Mouse (Mus musculus) lung, postnatal 10 days (tissue): ENCODE data around the gene Cpsf6.

Experiments
- DNase-seq: peaks from one replicate; pipeline ENCODE4 v3.0.0; 2021

The Cpsf6 gene

DNA sequence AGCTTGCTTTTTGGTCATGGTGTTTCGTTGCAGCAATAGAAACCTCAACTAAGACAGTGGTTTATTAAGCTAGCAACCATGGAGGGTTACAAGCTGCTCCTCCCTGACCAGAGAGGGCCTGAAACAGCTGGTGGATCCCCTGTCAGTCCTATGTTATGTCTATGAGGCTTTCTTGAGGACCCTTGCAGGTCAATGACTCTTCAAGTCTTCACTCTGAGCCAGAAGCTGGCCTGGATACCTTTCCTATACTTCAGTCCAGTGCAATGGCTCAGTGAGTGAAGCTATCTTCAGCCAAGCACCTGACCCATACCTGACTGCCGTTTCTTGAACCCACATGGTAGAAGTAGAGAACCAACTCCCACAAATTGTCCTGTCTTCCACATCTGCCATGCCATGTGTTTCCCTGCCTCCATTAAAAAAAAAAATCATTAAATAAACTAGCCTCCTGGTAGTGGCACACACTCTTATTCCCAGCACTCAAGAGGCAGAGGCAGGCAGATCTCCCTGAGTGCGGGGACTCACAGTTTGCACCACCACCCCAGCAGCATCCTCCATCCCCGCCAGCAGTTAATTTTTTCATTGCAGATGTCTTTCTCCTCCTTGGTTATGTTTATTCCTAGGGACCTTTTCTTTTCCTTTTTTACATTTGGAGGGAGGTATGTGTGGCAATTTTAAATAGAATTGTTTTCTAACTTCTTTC is 4.7 kb upstream of the Cpsf6 start:
- DNase-seq: no peak

DNA sequence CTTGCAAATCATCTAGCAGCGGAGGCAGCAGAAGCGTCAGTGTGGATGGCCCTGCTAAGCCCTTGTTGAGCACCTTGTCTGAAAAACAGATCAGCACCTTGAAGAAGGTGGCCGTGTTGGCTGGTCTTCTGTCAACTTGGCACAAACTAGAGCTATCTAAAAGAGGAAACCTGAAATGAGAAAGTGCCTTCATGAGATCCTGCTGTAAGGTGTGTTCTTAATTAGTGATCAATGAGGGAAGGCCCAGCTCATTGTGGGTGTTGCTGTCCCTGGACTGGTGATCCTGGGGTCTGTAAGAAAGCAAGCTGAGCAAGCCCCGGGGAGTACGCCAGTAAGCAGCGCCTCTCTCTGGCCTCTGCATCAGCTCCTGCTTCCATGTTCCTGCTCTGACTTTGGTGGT is 4.1 kb upstream of the Cpsf6 start:
- no peak for DNase-seq

DNA sequence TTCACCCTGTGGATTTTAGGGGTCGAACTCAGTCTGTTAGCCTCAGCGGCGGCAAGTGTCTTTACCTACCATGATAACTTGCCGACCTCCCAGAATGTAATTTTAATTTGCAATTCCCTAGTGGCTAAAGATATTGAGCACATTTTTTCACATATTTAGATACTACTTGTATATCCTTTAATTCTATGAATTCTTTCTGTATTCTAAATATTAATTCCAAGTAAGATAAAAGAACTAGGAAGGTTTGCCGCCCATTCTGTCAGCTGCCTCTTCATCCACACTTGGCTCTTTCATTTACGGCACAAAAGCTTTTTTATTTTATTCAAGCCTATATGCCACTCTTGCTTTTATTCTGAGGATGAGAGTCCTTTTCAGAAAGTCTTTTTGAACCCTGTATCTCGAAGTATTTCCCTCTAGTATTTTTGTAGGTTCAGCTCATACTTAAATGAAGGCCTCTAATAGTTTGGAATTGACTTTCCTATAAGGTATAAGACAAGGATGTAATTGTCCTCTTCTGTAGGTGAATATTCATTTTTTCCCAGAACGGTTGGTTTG is 3.3 kb upstream of the Cpsf6 start:
- DNase-seq: no peak

DNA sequence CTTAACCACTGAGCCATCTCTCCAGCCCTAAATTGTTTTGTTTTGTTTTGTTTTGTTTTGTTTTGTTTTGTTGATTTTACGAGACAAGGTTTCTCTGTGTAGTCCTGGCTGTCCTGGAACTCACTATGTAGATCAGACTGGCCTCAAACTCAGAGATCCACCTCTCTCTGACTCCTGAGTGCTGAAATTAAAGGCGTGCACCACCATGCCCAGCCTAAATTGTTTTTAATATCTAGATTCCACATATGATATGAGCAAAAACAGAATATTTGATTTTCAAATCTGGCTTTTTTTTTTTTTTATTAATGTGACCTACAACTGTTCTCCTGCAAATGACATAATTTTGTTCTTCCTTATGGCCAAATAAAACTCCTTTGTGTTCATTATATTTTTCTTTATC is 2.3 kb upstream of the Cpsf6 start:
- no peak for DNase-seq

DNA sequence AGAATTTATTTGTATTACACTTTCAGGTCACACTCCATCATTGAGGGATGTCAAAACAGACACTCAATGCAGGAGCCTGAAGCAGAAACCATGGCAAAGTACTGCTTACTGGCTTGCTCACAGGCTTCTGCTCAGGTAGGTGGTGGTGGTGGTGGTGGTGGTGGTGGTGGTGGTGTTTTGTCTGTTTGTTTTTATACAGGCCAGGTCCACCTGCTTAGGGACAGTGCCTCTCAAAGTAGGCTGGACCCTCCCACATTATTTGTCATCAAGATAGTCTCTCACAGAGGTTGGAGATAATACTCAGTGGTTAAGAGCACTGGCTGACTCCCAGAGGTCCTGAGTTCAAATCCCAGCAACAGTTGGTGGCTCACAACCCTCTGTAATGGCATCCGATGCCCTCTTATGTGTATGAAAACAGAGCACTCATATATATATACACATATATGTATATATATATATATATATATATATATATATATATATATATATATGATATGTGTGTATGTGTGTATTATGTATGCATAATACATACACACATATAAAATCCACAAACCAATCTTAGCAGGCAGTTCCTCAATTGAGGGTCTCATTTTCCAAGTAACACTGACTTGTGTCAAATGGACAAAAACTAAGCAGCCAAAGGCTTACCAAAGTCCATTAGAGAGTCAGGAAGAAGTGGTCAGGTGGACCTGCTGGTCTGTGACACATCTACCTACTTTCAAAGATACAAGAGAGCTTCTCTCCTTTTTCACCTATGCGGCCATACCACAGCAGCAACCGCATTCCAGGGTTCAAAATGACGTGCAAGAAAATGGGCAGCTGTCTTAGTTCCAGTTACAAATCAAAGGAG is 1.1 kb upstream of the Cpsf6 start:
- no peak for DNase-seq

DNA sequence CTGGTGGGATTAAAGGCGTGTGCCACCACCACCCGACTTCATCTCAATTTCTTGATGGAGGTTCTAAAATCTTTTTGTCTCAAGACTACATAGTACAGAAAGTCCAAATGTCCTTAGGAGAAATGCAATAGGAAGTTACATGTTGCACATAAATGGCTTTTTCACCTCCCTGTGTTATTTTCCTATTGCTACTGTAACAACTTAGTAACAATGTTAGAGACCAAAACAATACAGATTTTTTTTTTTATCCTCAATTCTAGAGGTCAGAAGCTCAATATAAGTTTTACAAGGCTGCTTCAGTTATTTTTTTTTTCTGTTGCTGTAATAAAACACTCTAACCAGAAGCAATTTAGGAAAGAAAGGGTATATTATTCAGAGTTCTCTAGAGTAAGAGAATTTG is 374 bp downstream of the Cpsf6 start:
- no peak for DNase-seq

DNA sequence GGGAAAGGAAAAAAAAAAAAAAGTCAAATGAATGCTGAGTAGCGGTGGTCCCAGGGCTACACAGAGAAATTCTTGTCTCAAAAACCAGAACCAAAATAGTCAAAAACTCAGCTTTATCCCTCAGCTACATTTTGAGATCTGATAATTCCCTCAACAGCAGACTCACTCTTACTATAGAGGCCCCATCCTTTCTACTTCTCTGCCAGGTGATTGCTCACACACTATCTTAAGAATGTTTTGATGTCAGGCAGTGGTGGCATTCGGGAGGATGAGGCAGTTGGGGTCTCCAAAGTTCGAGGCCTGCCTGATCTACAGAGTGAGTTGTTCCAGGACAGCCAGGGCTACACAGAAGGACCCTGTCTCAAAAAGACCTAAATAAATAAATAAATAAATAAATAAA is 1.2 kb downstream of the Cpsf6 start:
- DNase-seq: no peak

DNA sequence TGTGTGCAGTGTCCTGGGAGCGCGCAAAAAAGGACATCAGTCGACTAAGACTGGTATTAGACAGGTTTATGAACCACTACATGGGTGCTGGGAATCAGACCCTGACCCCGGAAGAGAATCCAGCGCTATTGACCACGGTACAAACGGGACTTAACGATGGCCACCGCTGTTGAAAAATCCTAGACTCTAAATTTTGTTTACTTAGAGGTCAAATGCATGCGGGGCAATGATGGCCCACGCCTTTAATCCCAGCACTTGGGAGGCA is 1.6 kb downstream of the Cpsf6 start:
- DNase-seq: no peak

DNA sequence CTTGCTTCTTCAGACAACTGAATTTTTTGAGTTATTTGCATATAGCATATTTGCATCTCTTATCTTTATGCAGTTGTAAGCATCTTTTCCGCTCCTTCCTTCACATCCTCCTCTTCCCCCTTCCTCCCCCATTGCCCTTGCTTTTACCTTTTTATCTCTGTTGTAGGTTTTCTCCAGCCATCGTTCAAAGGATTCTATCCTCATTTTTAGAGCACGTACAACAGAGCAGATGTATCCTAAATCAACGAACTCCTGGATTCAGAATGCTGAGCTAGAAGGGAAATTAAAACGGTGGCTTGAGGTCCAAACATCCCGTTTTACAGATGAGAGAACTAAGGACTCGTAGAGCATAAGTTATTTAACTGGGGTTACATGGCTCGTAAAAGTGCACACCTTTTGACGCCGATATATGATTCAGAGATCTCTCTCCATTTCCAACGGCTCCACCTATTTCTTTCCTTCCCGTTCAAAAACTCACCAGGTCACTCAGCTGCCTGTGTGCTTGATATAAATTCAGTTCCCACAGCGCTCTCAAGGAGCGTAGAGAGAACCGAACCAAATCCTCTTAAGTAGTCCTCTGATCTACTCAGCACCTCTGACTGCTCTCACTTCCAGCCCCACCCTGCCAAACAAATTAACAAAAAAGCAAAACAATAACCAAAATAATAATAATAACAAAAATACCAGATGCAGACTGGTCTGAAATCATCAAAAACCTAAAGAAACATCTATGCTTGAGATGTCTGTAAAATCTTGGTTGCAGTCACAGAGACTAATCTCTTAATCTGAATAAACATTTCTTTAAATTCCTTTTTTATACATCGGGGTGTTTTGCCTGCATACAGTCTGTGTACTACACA is 2.2 kb downstream of the Cpsf6 start:
- DNase-seq: no peak

DNA sequence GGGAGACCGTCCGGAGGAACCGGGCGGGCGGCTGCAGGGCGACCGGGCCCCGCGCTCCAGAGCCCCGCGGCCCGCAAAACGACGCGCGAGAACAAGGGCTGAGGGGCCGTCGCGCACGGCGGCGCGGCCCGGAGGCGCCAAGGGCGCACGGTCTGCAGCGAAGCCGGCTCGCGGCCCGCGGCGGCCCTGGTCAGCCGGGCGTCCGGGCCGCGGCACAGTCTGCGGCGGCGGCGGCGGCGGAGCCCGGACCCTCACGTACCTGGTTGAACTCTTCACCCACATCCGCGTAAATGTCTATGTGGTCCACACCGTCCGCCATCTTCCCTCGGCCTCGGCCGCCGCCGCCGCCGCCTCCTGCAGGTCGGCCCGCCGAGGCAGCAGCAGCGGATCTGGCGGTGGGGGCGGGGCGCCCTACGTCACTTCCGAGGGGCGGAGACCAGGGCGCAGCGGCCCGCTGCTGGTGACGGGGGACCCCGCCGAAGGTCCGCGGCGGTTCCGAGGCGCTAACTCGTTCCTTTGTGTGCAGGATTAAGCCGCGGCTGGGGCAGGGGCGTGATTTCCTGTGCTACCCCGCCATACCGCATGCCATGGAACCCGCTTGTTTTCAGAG is 3.1 kb downstream of the Cpsf6 start:
- peak; percentile 97 for DNase-seq

DNA sequence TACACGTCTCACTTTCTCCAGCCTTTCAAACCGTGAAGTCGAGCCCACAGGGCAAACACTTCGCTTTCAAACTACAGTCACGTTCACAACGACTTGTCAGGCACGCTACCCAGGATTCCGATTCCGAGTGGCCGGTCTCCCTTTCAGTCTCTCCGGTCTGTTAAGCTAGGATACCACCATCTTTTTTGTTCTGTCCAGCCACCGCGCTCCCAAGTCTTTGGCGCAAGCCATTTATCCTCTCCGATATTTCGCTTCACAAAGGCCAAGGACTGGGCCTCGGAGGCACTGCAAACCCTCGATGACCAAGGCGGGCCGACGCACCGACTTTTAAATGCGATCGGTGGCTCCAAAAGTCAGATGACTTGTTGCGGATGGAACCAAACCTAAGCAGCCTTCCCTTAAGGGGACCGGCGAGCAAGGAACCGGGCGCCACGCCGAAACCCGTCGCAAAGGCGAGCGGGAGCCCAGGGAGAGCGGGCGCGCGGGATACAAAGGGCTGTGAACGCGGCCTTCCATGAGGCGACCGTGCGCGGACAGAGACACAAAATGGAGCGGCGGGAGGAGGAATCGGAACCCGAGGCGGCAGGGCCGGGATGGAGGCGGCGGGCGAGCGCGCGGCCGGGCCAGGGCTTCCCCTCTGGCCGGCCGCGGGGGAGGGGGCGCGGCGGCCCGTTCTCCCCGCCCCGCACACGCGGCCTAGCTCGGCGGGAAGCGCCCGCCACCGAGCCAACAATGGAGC is 3.8 kb downstream of the Cpsf6 start:
- peak; percentile 56 for DNase-seq

DNA sequence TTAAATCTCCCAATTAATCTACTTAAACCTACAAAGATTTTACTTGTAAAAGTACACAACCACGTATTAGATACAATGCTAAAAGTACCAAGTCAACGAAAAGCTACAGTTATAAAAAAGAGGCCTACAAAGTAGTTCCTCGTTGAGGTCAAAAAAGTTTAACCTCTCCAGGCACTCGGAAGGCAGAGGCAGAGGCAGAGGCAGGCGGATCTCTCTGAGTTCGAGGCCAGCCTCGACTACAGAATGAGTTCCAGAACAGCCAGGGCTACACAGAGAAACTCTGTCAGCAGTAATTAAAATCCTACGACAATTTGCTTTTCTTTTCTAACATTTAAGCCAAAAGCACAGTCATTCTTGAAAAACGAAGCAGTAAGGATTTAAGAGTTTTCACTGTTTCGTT is 4.7 kb downstream of the Cpsf6 start:
- no peak for DNase-seq

DNA sequence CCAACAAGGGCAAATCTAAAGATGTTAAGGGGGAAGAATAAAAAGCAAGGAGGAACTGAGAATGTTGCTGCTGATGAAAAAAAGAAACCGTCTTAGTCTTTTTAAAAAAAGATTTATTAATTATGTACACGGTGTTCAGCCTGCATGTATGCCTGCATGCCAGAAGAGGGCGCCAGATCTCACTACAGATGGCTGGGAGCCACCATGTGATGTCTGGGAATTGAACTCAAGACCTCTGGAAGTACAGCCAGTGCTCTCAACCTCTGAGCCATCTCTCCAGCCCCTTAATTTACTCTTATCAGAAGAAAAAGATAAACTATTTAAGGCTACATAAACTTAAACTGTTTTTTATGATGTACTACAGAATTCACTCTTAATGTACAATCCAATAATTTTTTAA is 16.7 kb downstream of the Cpsf6 start:
- DNase-seq: peak; percentile 76

DNA sequence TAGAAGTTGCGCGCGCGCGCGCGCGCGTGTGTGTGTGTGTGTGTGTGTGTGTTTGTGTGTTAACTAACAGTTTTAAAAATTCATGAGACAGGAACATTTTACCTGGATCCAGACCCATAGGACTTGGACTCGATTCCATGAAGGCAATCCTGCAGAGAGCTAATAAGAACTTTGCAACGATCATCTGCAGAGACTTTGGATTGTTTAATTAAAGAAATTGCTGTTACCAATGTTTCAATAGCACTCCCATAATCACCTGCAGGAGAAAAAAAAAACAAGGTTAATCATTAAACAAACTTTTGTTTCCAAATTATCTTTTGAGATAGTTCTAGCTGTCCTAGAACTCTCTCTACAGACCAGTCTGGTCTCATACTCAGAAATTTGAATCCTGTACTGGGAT is 20.9 kb downstream of the Cpsf6 start:
- DNase-seq: no peak

DNA sequence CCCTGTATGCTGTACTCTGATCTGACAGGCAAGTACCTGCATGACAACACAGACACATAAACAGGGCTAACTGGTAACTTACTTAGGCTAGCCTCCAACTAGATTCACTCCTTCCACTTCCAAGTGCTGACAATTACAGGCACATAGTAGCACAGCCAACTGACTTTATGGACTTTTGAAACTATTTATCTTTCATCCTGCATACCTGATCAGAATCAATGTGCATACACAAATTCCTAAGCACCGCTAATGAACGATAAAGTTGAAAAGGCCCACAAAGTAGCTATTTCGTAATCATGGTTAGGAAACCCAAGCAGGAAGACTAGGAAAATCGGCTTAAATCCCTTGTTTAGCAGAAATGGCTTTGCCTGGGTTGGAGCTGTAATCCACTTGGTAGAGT is 36.8 kb downstream of the Cpsf6 start:
- DNase-seq: no peak

DNA sequence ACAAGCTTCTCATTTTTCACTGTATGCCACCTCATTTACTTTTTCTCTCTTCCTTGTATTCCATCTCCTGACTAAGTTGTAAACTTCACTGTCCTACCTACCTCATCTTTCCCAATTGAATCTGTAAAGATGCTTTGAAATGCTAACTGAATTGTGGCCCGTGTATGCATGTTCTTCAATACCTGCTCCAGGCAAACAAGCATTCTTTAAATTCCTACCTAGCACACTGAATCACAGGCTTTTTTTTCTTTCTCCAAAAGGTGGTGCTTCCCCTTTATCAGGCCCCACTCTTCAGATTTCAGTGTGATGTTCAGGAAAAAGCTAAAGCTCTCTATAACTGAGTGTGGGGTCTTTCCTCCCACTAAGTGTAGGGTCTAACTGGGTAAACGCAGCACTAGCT is 37.4 kb downstream of the Cpsf6 start:
- DNase-seq: no peak

DNA sequence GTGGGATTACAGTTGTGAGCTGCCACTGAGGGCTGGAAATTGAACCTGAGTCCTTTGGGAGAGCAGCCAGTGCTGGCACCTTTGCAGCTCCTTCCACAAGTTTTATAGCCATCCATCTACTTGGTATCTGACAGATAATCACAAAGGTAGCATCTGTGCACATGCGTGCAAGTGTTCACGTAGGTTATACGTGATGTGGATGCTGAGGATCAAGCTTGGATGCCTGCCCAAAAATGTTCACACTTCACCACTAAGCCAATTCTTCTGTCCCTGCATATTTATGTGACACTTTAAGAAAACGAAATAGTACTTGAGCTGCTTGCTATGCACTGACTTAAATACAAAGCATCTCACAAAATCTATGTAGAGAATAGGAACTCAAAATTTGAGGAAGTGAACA is 38.8 kb downstream of the Cpsf6 start:
- no peak for DNase-seq

DNA sequence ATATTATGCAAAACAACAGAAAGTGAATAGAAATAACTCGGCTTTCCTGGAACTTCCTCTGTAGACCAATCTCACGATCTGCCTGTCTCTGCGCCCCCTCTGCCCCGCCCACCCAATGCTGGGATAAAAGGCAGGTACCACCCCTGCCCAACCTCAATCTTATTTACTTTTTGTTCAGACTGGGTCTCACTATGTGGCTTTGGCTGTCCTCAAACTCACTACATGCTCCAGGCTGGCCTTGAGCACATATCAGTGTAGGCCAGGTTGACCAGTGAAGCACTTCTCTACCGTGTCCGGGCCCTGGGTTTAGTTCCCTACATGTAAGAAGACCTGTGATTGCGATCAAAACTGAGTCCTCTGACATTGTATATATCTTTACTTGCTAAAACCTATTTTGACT is 40.6 kb downstream of the Cpsf6 start:
- DNase-seq: no peak

DNA sequence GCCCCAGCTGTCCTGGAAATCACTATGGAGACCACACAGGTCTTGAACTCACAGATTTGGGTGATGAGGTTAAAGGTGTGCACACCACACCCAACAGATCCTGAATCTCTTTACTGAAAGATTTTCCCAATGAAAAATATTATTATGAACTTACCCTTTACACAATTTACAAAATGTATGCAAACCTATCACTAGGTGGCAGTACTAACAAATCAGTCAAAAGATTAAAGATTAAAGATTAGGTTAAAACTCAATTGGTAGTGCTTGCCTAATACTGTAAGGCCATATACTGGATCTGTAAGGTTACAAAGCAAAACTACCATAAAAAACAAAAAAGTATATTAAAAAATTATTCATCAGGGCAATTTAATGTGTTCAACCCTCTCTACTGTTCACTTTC is 41.9 kb downstream of the Cpsf6 start:
- no peak for DNase-seq

DNA sequence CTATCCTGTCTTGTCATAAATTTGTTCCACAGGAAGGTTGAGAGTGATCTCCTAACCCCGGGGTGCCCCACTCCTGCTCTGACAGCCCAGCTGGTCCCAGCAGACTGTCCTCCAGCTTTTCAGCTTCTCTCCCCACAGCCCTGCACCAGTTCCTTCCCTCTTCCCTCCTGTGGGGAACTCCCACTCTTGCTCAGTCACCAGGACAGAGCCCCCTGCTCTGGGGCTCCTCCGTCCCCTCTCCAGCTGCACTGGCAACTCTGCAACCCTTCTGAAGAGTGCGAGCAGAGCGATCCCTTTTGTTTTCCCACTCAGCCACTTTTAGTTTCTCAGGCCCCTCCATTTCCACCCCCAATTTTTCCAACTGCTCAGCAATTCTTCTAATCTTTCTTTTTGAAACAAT is 44.2 kb downstream of the Cpsf6 start:
- peak; percentile 28 for DNase-seq

DNA sequence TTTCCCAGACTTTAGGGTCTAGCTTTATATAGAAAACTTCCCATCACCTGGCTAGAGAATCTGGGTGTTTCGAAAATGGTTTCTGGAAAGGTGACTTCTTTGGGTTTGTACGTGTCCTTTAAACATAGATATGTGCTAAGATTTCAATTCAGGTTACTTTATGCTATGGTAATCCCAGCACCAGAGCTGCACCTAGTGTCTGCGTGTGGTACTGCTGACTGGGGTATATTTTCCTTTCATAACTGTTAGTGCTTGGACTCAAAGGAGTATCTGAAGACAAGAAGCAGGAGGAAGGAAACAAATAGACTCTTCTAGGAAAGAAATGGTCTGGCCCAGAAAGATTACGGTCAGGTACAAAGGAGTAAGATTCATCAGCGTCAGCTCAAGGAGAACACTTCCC is 49.3 kb downstream of the Cpsf6 start:
- DNase-seq: peak; percentile 63

DNA sequence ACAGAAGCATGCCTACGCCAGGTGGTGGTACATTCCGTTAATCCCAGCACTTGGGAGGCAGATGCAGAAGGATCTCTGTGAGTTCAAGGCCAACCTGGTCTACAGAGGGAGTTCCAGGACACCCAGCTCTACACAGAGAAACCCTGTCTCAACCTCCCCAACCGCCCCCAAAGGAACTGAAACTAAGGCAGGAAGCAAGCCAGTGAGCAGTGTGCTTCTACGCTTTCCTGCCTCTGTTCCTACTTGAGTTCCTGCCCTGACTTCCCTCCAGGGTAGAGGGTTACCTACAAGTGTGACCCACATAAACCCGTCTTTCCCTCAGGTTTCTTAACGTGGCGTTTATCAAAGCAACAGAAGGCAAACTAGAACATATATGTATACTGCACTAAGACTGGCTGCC is 56.0 kb downstream of the Cpsf6 start:
- DNase-seq: no peak

DNA sequence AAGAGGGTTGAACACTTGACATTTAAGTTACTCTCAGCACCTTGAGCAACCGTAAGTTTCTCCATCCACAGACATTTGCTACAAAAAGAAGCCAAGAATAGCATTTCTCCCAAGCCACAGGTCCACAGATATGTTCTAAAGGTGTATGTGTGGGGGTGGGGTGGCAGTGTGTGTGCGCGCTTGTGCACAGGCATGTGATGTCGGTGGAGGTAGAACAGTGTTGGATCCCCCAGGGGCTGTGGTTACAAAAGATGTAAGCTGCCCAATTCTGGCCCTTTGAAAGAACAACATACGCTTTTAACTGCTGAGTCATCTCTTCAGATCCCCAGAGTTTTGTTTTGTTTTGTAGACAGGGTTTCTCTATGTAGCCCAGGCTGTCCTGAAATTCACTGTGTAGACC is 57.2 kb downstream of the Cpsf6 start:
- no peak for DNase-seq
